ENCODE assay signal across 8 mouse cellular contexts in genomic region chr11:5444599-5445451, GRCm38 (mm10). TPM values are rescaled to one million over a fixed set of nuclear protein-coding genes. Genes with fewer than 3 reads are reported as not detected.
DNase-seq lines count a peak whose midpoint lies in the region; ATAC-seq and TF ChIP-seq lines count a peak whose summit lies in the region.

Gene Znrf3 (minus strand): TSS chr11:5444847.

- H3K9ac ChIP-seq in CH12.LX (ENCODE audit: insufficient read depth, low read depth): peak within 1 kb of the TSS; percentile 24; the same call in 1 of the 2 replicates
- H3K9ac ChIP-seq in forebrain, embryonic 12.5 days: peak within 1 kb of the TSS; percentile 90
- H3K9ac ChIP-seq in liver, postnatal 0 days (replicated peaks): peak within 1 kb of the TSS; percentile 73
- H3K9ac ChIP-seq in neural tube, embryonic 14.5 days (replicated peaks; ENCODE audit: low read depth, low read length): peak within 1 kb of the TSS; percentile 82

- in situ Hi-C loops in CH12.LX (cut with MboI; ENCODE audit: low pct_ligation_motif_present, low pct_unique_long_range_greater_than_20kb, low sequenced_read_pairs): no loop called here

- TF ChIP-seq EP300 in CH12.LX (IDR thresholded peaks at IDR 0.05; ENCODE audit: low read length): no peak
- TF ChIP-seq EP300 in liver, postnatal 0 days (IDR thresholded peaks at IDR 0.05; ENCODE audit: low read depth): no peak

- no peak for TF ChIP-seq CTCF in CH12.LX (conservative IDR thresholded peaks at IDR 0.05 in 1 of 2, IDR thresholded peaks at IDR 0.05 in 1 of 2; ENCODE audit: low read depth in 2 of 2, low read length in 2 of 2)
- no peak for TF ChIP-seq CTCF in liver, postnatal 0 days (IDR thresholded peaks at IDR 0.05; ENCODE audit: low read depth)

- peaks cover 0 to 21% of the 10 kb centered on the region in 2 experiments; a peak in 2 of 4 replicates for H3K4me1 ChIP-seq in CH12.LX (ENCODE audit: control insufficient read depth in 1 of 2, insufficient read depth in 2 of 2)
- peaks cover 30% of the 10 kb centered on the region for H3K4me1 ChIP-seq in forebrain, embryonic 12.5 days
- peaks cover 18% of the 10 kb centered on the region for H3K4me1 ChIP-seq in liver, postnatal 0 days (ENCODE audit: insufficient read depth)
- H3K4me1 ChIP-seq in neural tube, embryonic 14.5 days (ENCODE audit: control insufficient read depth, insufficient read depth, low read length): peaks cover 16% of the 10 kb centered on the region

- H3K27ac ChIP-seq in CH12.LX (ENCODE audit: insufficient read depth, low read depth): no peak within 1 kb of the TSS
- H3K27ac ChIP-seq in forebrain, embryonic 12.5 days: peak within 1 kb of the TSS; percentile 83
- peak within 1 kb of the TSS; percentile 88 for H3K27ac ChIP-seq in liver, postnatal 0 days (ENCODE audit: low read depth)
- H3K27ac ChIP-seq in neural tube, embryonic 14.5 days (ENCODE audit: low read depth, low read length): 0 out of 2 replicates have a peak within 1 kb of the TSS, but pooled peaks have one; percentile 34

- peaks cover 5% of the 10 kb centered on the region for H3K27me3 ChIP-seq in CH12.LX (replicated peaks)
- peaks cover 15% of the 10 kb centered on the region; the same call in 1 of the 2 replicates for H3K27me3 ChIP-seq in forebrain, embryonic 12.5 days
- H3K27me3 ChIP-seq in liver, postnatal 0 days (ENCODE audit: insufficient read depth, low read length): 0 out of 2 replicates have a peak, but pooled peaks cover 4% of the 10 kb centered on the region
- no peaks in the 10 kb centered on the region for H3K27me3 ChIP-seq in neural tube, embryonic 14.5 days (ENCODE audit: control insufficient read depth, insufficient read depth, low read length)

- no peaks in the 10 kb centered on the region for H3K79me2 ChIP-seq in CH12.LX (replicated peaks; ENCODE audit: control insufficient read depth, extremely low read depth, insufficient read depth, poor library complexity, severe bottlenecking)

- peak; percentile 77 for DNase-seq in CH12.LX (ENCODE audit: extremely low read depth)
- peak; percentile 78 for DNase-seq in c-Kit-positive CD71-positive TER-119-negative erythroid progenitor cells, embryonic 14.5 days (ENCODE audit: low read depth)
- DNase-seq in heart, postnatal 10 days: peak; percentile 94 to 98
- DNase-seq in large intestine, adult 2 months (ENCODE audit: low read depth, low spot score): peak; percentile 66
- peak; percentile 96 for DNase-seq in liver, postnatal 0 days
- peak; percentile 100 for DNase-seq in testis, postnatal 10 days (ENCODE audit: low spot score)

- 0 out of 2 replicates have a peak, but pooled peaks have one; percentile 40 for TF ChIP-seq POLR2A in CH12.LX (IDR thresholded peaks at IDR 0.05; ENCODE audit: low read depth, low read length)

- H3K9me3 ChIP-seq in CH12.LX (replicated peaks; ENCODE audit: low read length): peaks cover 4% of the 10 kb centered on the region
- H3K9me3 ChIP-seq in forebrain, embryonic 12.5 days: no peaks in the 10 kb centered on the region
- no peaks in the 10 kb centered on the region for H3K9me3 ChIP-seq in liver, postnatal 0 days (ENCODE audit: low read length)
- no peaks in the 10 kb centered on the region for H3K9me3 ChIP-seq in neural tube, embryonic 14.5 days (ENCODE audit: control insufficient read depth, low read length)

- dilution Hi-C loops in CH12.LX (cut with MboI; ENCODE audit: extremely low pct_ligation_motif_present, extremely low pct_unique_long_range_greater_than_20kb, low sequenced_read_pairs): no loop called here

- peak; percentile 93 for ATAC-seq in forebrain, embryonic 12.5 days (ENCODE audit: low FRiP score)
- peak; percentile 93 for ATAC-seq in liver, postnatal 0 days
- ATAC-seq in neural tube, embryonic 14.5 days (ENCODE audit: low read depth): peak; percentile 90

- H3K36me3 ChIP-seq in CH12.LX (replicated peaks in 1 of 2; ENCODE audit: control insufficient read depth in 1 of 2, insufficient read depth in 1 of 2, low read length in 1 of 2): no peaks in the 10 kb centered on the region
- no peaks in the 10 kb centered on the region for H3K36me3 ChIP-seq in forebrain, embryonic 12.5 days (replicated peaks)
- H3K36me3 ChIP-seq in liver, postnatal 0 days (replicated peaks; ENCODE audit: insufficient read depth, low read length): no peaks in the 10 kb centered on the region
- H3K36me3 ChIP-seq in neural tube, embryonic 14.5 days (ENCODE audit: control insufficient read depth, insufficient read depth, low read length): no peaks in the 10 kb centered on the region

- H3K4me2 ChIP-seq in CH12.LX (ENCODE audit: insufficient read depth, low read depth, poor library complexity, severe bottlenecking): peak within 1 kb of the TSS; percentile 37; the same call in 1 of the 2 replicates
- peak within 1 kb of the TSS; percentile 92 for H3K4me2 ChIP-seq in forebrain, embryonic 12.5 days
- H3K4me2 ChIP-seq in liver, postnatal 0 days (ENCODE audit: low read depth, low read length): peak within 1 kb of the TSS; percentile 99
- peak within 1 kb of the TSS; percentile 91 for H3K4me2 ChIP-seq in neural tube, embryonic 14.5 days (ENCODE audit: low read depth, low read length)

- under 1% methylated on average over 57 of the region's 106 CpGs for WGBS in forebrain, embryonic 12.5 days
- WGBS in large intestine, adult 2 months: 1% methylated on average over 74 of the region's 106 CpGs
- WGBS in liver, postnatal 0 days (ENCODE audit: insufficient replicate concordance): under 1% methylated on average over 44 of the region's 106 CpGs
- WGBS in neural tube, embryonic 14.5 days: under 1% methylated on average over 66 of the region's 106 CpGs

- peak within 1 kb of the TSS; percentile 32 to 61 (median 60) for H3K4me3 ChIP-seq in CH12.LX (replicated peaks in 1 of 3; ENCODE audit: low read depth in 2 of 3, low read length in 2 of 3, poor library complexity in 1 of 3)
- peak within 1 kb of the TSS; percentile 86 for H3K4me3 ChIP-seq in forebrain, embryonic 12.5 days (replicated peaks)
- peak within 1 kb of the TSS; percentile 77 for H3K4me3 ChIP-seq in liver, postnatal 0 days (ENCODE audit: low read depth, low read length)
- H3K4me3 ChIP-seq in neural tube, embryonic 14.5 days (ENCODE audit: low read depth, low read length): peak within 1 kb of the TSS; percentile 81

- intact Hi-C loops in heart, postnatal 10 days (cut with DNase I): no loop called here

- TF ChIP-seq RAD21 in CH12.LX (IDR thresholded peaks at IDR 0.05; ENCODE audit: low read depth, low read length): no peak

TF ChIP-seq in CH12.LX, 34 proteins besides CTCF, POLR2A, EP300 and RAD21:
- TF ChIP-seq PAX5 (IDR thresholded peaks at IDR 0.05; ENCODE audit: low read length): no peak
- TF ChIP-seq UBTF (IDR thresholded peaks at IDR 0.05; ENCODE audit: low read depth, low read length): 0 out of 2 replicates have a peak, but pooled peaks have one; percentile 30
- no peak for TF ChIP-seq TCF12 (IDR thresholded peaks at IDR 0.05; ENCODE audit: low read depth, low read length)
- peak; percentile 57 for TF ChIP-seq BHLHE40 (IDR thresholded peaks at IDR 0.05; ENCODE audit: low read depth, low read length)
- TF ChIP-seq JUND (conservative IDR thresholded peaks at IDR 0.05; ENCODE audit: low read depth, low read length): no peak
- TF ChIP-seq MYC (IDR thresholded peaks at IDR 0.05; ENCODE audit: low read depth, low read length): no peak
- TF ChIP-seq NELFE (IDR thresholded peaks at IDR 0.05; ENCODE audit: low read depth, low read length): no peak
- TF ChIP-seq USF1 (IDR thresholded peaks at IDR 0.05; ENCODE audit: low read depth, low read length): peak; percentile 32
- no peak for TF ChIP-seq ZKSCAN1 (IDR thresholded peaks at IDR 0.05; ENCODE audit: borderline replicate concordance, low read depth, low read length)
- no peak for TF ChIP-seq POLR2AphosphoS2 (IDR thresholded peaks at IDR 0.05; ENCODE audit: low read depth, low read length)
- TF ChIP-seq MXI1 (IDR thresholded peaks at IDR 0.05; ENCODE audit: low read depth, low read length): peak; percentile 61; the same call in 1 of the 2 replicates
- TF ChIP-seq USF2 (conservative IDR thresholded peaks at IDR 0.05; ENCODE audit: low read depth, low read length): no peak; the same call in 1 of the 2 replicates
- TF ChIP-seq ZNF384 (IDR thresholded peaks at IDR 0.05; ENCODE audit: low read depth, low read length): no peak
- TF ChIP-seq MAZ (IDR thresholded peaks at IDR 0.05; ENCODE audit: low read depth, low read length): peak; percentile 47; the same call in 1 of the 2 replicates
- no peak for TF ChIP-seq NRF1 (IDR thresholded peaks at IDR 0.05; ENCODE audit: low read depth, low read length)
- no peak for TF ChIP-seq JUN (IDR thresholded peaks at IDR 0.05; ENCODE audit: insufficient read depth, low read depth, low read length)

RNA-seq across cellular contexts. Expression of gene Znrf3, which starts in this region (rescaled TPM):
- total RNA-seq in CH12.LX (2012; rRNA removed) (1.3 and 1.7 TPM in 2 replicates), CH12.LX (2014; rRNA removed) (0.93 and 1.1 TPM in 2 replicates)
- polyA plus RNA-seq in CH12.LX (2012; ENCODE audit: insufficient read length, low read depth): 2.0 and 2.7 TPM in 2 replicates
- 9.0 and 10.3 TPM in 2 replicates for polyA plus RNA-seq in forebrain, embryonic 12.5 days (2016; fragmentation: Nextera tagmentation; extraction: Ambion mirVana)
- total RNA-seq in heart, postnatal 10 days (2021): 10 to 100 TPM; 11.9 to 14.7 TPM
- 3.0 and 4.7 TPM in 2 replicates for polyA plus RNA-seq in large intestine, adult 2 months (2012; rRNA removed)
- polyA plus RNA-seq in liver, postnatal 0 days (2015; fragmentation: Nextera tagmentation; extraction: Ambion mirVana): 3.9 and 4.5 TPM in 2 replicates
- polyA plus RNA-seq in neural tube, embryonic 14.5 days (2014; fragmentation: Nextera tagmentation; extraction: Ambion mirVana): 7.4 and 9.6 TPM in 2 replicates

Comparison
In these comparisons a context has a peak if more than half of its experiments do, and no peak if none do; other contexts are left out.
1. RNA of gene Znrf3 (total RNA-seq): 11.9 to 14.7 TPM in heart, postnatal 10 days; 0.93 to 1.7 TPM in CH12.LX; every median in the first group is over 4 times any median in the second.
2. H3K4me2 ChIP-seq: peak in every context shown above with its lines; median percentile 99 in liver, postnatal 0 days; 92 in forebrain, embryonic 12.5 days; 91 in neural tube, embryonic 14.5 days; 37 in CH12.LX.
3. H3K9ac ChIP-seq: peak in every context shown above with its lines; median percentile 90 in forebrain, embryonic 12.5 days; 82 in neural tube, embryonic 14.5 days; 73 in liver, postnatal 0 days; 24 in CH12.LX.
4. Peak in every context shown above with its lines, with median percentiles within 50 percentile points of each other: DNase-seq, H3K4me3 ChIP-seq and ATAC-seq.